Mouse (Mus musculus) cerebellum, adult 9-11 months (tissue): ENCODE measurements around the gene Crebrf.

ENCODE experiments used
- DNase-seq: peaks from one replicate; pipeline ENCODE4 v3.0.0; 2022

Gene Crebrf

GRCm38 (mm10) chr17:26715271-26715758 lies at the start of gene Crebrf:
Gene Crebrf (plus strand): TSS chr17:26715650.
- DNase-seq = peak; percentile 98

DNA sequence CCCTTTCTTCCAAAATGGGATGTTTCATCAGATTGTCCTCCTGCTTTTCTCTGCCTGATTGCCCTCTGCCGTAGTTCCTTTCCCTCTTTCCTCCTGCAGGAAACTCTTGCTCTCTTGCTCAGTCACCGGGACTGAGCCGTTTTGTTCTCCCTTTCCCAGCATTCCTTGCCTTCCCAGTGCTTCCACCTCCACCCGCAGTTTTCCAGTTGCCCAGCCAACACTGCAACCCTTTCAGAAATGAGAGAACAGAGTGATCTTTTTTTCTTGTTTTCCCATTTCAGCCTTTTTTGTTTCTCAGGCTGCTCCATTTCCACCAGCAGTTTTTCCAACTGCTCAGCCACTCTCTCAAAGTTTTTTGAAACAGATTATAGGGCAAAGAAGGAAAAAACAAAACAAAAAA lies 44.2 kb upstream of the Crebrf start:
- no peak for DNase-seq

DNA sequence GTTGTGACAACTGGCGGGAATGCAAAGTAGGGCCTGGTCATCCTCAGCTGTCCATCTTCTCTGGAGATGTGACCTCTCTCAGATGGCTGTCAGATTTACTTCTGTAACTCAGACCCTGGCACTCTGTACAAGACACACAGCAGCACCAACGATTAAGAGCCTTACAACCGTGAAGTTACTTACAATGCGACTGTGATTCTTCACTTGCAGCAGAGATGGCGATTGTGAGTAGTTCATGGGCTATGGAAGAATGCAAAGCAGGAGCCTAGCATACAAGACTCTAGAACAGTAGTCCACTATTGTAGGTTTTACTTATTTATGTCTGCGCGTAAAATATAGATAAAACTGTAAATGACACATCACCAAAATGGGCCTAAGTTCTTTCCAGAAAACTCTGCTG lies 39.6 kb upstream of the Crebrf start:
- no peak for DNase-seq

- DNase-seq = peak; percentile 94
These were observed 39.2 kb upstream of the Crebrf start for GRCm38 (mm10) chr17:26676252-26676615.

DNA sequence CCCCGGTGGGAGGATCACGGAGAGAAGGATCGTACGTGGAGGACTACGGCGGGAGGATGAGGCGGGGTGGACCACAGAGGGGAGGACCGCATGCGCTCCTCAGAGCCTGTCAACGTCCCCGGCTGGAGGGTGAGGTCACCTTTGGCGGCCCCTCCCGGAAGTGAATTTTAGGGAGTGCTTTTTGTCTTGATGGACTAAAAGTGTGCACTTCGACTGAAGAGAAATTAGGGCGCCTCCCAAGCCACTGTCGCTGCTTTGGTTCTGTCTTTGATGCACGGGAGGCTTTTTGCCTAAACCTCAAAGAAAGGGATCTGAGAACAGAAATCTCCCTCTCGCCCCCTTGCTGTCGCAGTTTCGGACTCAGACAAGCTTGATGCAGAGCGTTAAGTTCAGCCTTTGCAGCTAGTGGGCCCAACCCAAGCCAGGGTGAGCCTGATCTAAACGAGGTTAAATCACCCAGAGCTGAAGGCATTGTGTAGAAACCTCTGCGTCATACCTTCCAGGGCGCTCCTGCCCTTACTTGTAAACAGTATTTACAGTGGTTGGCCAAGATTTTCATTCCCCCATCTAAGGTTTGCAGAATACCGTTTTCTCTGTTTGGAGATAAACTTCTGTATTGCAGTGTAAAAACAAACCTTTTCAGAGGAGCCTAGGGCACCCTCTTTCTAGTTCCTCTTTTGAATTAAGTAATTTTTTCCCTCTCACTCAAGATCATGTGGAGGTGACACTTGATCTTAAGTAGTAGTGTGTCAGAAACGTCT lies 38.7 kb upstream of the Crebrf start:
- DNase-seq = peak; percentile 88

- no peak for DNase-seq
These were observed 37.5 kb upstream of the Crebrf start for GRCm38 (mm10) chr17:26677711-26678637.

GRCm38 (mm10) chr17:26681276-26681675 lies 34.2 kb upstream of the Crebrf start:
- DNase-seq = no peak

DNA sequence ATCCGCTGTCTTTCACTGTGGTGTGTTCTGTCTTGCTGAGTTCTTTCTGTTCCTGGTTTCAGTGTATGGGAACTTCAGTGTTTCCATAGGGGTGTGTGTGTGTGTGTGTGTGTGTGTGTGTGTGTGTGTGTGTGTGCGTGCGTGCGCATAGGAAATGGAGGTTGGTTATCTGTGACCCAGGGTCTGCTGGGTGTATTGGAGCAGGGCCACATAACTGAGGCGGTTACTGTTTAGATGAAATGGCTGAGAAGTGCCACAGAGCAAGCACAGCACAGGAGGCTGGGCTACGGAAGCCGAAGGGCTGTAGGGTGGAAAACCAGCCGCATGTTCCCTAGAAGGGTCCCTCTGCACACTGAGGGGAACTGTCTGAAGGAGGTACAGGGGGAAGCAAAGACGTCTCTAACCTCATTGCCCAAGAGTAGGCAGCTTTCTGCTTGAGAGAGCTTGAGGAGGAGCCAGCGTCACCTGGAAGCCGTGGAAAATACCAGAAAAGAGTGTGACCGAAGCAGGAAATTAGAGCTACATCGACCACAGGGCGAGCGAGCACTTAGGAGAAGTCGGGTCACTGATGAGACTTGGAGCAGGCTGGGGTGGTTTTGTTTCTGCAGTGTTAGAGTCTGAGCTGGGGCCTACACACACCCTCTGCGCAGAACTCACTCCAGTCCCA lies 29.0 kb upstream of the Crebrf start:
- DNase-seq = no peak

GRCm38 (mm10) chr17:26688795-26689735 lies 26.4 kb upstream of the Crebrf start:
- DNase-seq = no peak

GRCm38 (mm10) chr17:26689810-26690209 lies 25.6 kb upstream of the Crebrf start:
- no peak for DNase-seq

DNA sequence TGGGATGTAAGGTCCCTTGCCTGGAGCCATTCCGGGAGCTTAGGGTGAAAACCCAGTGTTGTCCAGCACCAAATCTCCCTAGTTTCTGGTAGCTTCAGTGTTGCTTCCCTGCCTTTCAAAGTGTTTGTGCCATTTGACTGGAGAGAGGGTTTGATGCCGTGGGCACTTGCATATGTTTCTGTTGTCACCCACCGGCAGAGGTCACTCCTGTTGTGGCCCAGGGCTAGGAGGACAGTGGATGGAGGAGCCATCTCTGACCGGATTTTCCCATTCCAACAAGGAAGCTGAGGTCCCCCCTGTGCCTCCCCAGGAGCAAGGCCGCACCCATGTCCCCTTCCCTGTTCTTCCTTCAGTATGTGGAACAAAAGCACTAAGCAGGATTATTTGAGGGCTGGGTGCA lies 25.2 kb upstream of the Crebrf start:
- DNase-seq = no peak

DNA sequence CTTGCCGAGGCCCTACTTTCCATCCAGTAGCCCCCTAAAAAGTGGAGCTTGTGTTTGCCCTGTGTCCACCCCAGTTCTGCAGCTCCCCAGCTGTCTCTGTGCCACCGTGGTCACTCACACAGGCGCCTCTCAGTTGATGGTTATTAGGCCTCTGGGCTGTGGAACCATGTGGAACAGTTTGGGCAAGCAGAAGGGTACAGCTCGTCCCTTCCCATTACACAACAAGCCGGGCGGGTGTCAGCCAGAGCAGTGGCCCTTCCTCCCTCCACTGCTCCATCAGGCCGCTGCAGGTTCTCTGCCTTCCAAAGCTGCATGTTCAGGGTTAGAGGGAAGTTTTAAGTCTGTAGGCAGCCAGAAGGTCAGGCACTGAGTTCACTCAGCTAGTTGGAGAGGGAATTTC lies 24.3 kb upstream of the Crebrf start:
- no peak for DNase-seq

- peak; percentile 85 for DNase-seq
These were observed 22.0 kb upstream of the Crebrf start for GRCm38 (mm10) chr17:26693424-26693823.

DNA sequence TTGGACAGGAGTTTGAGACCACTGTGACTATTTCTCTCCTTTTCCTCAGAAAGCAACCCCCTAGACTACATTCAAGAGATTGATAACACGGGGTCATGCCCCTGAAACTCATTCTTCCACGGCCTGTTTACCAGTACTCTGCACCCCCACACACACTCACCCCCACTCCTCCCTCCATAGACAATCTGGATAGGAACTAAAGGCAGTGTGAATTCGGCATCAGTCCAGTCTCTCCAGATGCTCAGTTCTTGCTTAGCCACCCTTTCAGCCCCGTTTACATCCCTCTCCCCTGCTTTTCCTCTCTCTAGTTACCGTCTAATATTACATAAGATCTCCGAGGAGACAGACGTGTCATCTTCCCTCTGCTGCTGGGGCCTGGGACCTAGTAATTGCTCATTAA lies 21.3 kb upstream of the Crebrf start:
- DNase-seq = no peak

GRCm38 (mm10) chr17:26695193-26695592 lies 20.3 kb upstream of the Crebrf start:
- DNase-seq = no peak

DNA sequence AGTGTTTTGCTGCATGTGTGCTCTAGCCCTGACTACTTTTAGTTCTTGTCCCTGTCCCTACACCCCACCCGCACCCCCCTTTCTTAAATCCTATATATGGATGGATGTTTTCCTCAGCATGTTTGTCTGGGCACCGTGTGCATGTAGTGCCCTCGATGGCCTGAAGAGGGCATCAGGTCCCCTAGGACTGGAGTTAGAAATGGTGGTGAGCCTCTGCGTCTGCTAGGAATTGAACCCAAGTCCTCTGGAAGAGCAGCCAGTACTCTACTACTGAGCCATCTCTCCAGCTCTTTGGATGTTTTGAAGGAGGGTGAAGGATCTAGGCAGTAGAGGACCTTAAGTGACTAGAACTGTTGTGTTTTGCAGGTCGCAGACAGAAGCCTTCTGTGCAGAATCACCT lies 16.6 kb upstream of the Crebrf start:
- DNase-seq = no peak

DNA sequence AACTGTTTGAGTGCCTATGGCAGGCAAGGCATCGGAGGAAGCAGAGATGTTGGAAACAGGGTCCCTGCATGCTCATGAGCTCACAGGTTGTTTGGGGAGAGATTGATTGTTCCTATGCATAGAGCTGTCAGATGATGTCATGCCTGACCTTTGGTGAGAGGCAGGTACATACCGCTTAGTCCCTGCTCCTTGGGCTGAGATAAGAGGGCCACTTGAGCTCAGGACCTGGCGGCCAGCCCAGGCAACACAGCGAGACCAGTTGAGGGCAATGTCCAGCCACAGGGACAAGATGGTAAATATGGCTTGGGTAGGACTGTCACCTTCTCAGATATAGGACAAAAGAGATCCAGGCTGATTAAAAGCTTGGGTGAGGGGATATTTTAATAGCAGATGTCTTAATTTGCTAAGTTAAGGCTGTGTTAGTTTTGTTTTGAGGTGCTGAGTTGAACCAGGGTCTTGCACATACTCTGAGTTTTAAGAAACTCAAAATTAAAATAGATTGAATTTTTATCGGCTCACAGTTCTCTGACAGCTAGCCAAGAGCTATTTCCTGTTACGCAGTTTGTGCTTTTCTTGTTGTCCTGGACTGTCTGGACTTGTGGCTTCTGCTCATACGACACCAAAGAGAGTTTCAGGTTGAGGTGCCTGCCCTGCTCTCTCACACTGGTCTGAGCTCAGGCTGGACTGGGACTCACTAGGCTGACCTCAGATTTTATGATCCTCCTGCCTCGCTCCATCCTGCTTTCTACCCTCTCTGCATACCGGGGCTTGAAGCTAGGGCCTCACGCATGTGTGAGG lies 15.4 kb upstream of the Crebrf start:
- DNase-seq = peak; percentile 71

DNA sequence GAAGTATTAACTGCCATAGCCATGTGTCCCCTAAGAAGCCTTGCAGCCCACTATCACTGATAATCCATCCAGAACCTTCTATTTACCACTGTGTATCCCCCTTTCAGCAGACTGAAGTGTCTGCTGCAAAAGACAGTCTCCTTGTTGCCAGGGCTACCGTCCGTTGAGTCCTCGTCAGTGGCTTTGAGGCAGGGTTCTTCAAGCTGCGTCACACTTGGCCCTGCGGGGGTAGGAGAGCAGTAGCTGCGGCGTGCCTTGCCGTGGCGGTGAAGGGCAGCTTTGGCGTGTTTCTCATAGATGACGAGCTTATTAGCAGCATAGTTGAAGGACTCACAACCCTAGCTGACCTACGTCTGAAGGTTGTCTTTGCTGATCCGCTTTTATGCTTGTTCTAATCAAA lies 13.9 kb upstream of the Crebrf start:
- DNase-seq = no peak

DNA sequence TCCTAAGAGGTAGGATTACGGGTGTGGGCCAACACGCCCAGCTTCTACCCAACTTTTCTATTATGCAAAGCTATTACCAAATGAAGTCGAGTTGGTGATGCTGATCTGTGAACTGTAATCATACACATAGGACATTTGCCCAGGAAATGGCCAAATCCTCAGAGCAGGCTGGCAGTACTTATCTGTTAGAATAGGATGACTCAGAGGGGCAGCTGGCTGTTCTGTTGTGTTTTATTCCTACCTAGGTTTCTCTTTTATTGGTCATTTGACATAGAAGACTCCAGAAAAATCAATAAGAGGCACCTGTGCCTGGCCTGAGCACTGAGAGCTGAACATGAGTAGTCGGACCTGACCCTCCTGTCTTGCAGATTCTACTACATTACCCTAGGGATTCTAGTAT lies 12.8 kb upstream of the Crebrf start:
- DNase-seq = peak; percentile 31

GRCm38 (mm10) chr17:26703671-26704070 lies 11.8 kb upstream of the Crebrf start:
- DNase-seq = peak; percentile 70
